Mouse (Mus musculus) brain, embryonic 14.5 days (tissue): ENCODE results near the gene Il17rb.

Experiments used
- CTCF ChIP-seq: fragments of 200-500 bp; IDR thresholded peaks from 2 replicates; pipeline ENCODE4 v1.5.1; 2012; ENCODE audit warnings: inconsistent platforms, mild to moderate bottlenecking, moderate library complexity, borderline replicate concordance; ENCODE audit not compliant: insufficient read depth, insufficient read length; ENCODE audit errors: extremely low read depth
- POLR2A ChIP-seq: fragments of 200-500 bp; IDR thresholded peaks from 2 replicates; pipeline ENCODE4 v1.6.1; 2012; ENCODE audit warnings: mild to moderate bottlenecking, inconsistent platforms, borderline replicate concordance; ENCODE audit not compliant: poor library complexity, insufficient read depth, insufficient read length, severe bottlenecking; ENCODE audit errors: extremely low read depth

GRCm38 (mm10) chr14:29957393-29957792 lies 51.3 kb downstream of the Il17rb start:
- no peak for TF ChIP-seq CTCF
- TF ChIP-seq POLR2A: no peak
